In the genomic region with DNA sequence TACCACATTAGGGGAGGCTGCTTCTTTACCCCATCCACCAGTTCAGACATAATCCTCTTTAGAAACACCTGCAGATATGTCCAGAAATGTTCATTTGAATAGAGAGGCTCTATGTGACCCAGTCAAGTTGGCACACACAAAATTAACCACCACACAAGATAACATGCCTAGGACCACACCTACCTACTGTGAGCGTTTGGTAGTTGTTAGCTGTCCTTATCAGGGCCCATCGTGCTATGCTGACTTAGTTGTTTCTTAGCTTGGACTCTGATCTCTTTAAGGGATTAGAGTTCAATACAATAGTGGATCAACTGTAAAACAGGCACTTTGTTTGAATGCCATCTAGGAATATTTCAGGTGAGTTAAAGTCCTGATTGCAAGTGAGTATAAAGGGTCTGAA, we compare ENCODE assay signal across 18 mouse cellular contexts.
"Had no signal": no experiment of that assay in that cellular context is flagged by ENCODE, and none has a peak within 500 bp of the region (broad histone marks: within the 10 kb centered on the region; RNA-seq: fewer than 3 reads in every experiment).

No protein-coding gene starts in this region.

- H3K4me3 ChIP-seq: midbrain, embryonic 10.5 days; midbrain, embryonic 13.5 days; myocyte; neural tube, embryonic 13.5 days had no signal

- DNase-seq: kidney, adult 18-20 months; kidney, adult 9 months; kidney, postnatal 14 days; kidney, postnatal 4 days; lung, adult 2 months; lung, postnatal 14 days; lung, postnatal 4 days; thymus, adult 2 months; thymus, postnatal 14 days; thymus, postnatal 4 days had no signal

- H3K27me3 ChIP-seq: midbrain, embryonic 13.5 days; neural tube, embryonic 13.5 days had no signal

- ATAC-seq: inflammation-experienced regulatory T-cells, adult 6 months; midbrain, embryonic 13.5 days; midbrain, embryonic 16.5 days had no signal

- H3K36me3 ChIP-seq: midbrain, embryonic 10.5 days; midbrain, embryonic 13.5 days; neural tube, embryonic 13.5 days had no signal

- H3K9ac ChIP-seq: liver, embryonic 14.5 days; midbrain, embryonic 13.5 days; neural tube, embryonic 13.5 days had no signal

- H3K4me2 ChIP-seq: midbrain, embryonic 13.5 days; neural tube, embryonic 13.5 days had no signal

- H3K27ac ChIP-seq: liver, embryonic 14.5 days; midbrain, embryonic 10.5 days; midbrain, embryonic 13.5 days; neural tube, embryonic 13.5 days; stomach, postnatal 0 days had no signal

- H3K9me3 ChIP-seq: midbrain, embryonic 10.5 days; neural tube, embryonic 13.5 days had no signal
